Mouse (Mus musculus) stomach, postnatal 0 days (tissue): ENCODE data around the gene Gm20721.

Experiments
- CTCF ChIP-seq: IDR thresholded peaks from 2 replicates; pipeline ENCODE4 v1.5.1; 2016; ENCODE audit warnings: antibody characterized with exemption, low read depth, mild to moderate bottlenecking, moderate library complexity
- EP300 ChIP-seq: optimal IDR thresholded peaks from 2 replicates; pipeline ENCODE3; 2016; ENCODE audit warnings: antibody characterized with exemption

DNA sequence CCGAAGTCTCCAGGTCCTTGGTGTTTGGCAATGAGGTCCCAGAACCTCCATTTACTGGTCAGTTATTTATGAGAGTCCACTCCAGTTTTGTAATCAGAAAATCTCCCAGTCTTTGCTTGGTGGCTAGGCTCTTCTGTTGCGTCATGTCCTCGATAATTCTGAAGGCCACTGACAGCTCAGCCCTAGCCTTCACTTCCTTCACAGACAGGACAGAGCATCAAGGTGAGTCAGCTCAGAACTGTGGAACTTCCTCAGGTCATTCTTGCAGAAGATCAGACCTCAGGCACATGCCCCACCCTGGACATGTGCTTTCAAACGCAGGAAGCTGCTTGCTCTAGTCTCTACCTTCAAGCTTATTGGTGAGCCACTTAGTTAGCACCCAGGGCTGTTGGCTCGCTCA is 46.9 kb upstream of the Gm20721 start:
- TF ChIP-seq CTCF = no peak
- TF ChIP-seq EP300 = no peak
